Mouse (Mus musculus): ENCODE data around the gene Fastkd3. TPM values are rescaled to one million over a fixed set of nuclear protein-coding genes. Genes with fewer than 3 reads are reported as not detected.

The Fastkd3 gene
- 20.7 and 23.0 TPM in 2 replicates for polyA plus RNA-seq (2012; rRNA removed)

DNA sequence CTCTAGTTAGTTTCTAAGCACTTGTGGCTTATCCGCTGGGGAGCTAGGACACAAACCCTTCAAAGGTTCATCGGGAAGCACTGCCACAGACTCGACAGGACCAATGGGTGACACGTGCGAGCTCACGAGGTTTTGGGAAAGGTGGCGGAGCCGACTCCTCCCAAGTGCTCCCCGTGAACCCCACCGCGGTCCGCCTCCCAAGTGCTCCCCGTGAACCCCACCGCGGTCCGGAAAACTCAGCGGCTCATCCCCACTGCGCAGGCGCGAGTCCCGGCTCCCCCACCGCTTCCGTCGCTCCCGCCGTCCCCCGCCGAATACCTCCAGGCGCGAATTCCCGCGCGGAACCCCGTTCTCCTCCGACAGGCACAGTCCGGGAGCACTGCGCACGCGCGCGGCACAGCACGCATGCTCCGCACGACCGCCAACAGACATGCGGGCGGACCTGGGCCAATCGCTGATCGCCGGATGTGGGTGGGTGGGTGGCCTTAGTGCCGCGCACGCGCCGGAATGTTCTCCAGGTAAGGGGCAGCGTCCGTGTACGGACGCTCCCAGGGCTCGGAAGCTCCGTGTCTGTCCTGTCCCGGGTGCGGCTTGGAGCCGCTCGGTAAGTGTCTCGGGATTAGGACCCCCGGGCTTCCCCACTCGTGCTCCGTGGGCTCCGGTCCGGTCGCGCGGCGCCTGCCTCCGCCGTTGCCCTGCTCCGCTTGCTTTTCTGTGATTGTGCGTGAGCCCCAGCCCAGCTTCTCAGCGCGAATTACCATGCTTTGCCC, at the start of gene Fastkd3, which contains the start of gene Mtrr:
Gene Fastkd3 (plus strand): TSS at position 488 of the 770 bp plus-strand sequence.
Gene Mtrr (minus strand): TSS at position 403 of the 770 bp plus-strand sequence.

DNA sequence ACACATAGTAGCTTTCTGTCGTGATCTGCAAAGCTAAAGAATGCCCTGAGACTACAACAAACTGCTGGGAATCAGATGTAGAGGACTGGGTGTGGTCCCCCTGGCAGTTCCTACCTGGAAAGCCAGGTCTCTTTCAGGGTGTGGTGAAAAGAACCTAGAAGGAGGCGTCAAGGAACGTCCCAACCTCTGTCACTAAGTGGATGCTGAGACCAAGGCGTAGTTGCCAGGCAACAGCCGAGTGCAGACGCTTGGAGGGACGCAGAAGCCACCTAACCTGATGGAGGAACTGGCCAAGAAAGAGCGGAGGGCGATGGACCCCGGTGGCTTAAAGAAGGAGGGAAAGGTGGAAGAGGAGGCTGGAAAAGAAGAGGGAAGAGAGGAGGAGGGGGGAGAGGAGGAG, 15.2 kb downstream of the Fastkd3 start, which contains the start of gene 1700001L19Rik:
Gene 1700001L19Rik (plus strand): TSS at position 223 of the 400 bp plus-strand sequence.

Other genes with a start within 250 kb of the Fastkd3 start
- gene Mtrr, start 85 bp upstream of the Fastkd3 start, polyA plus RNA-seq (2012; rRNA removed): 12.3 and 14.2 TPM in 2 replicates
- 14.5 and 15.7 TPM in 2 replicates for gene 1700001L19Rik, start 15.2 kb downstream of the Fastkd3 start, polyA plus RNA-seq (2012; rRNA removed)